Mouse (Mus musculus) mesoderm, embryonic 11.5 days (tissue): Measurements from ENCODE around the gene Hist2h2bb.
"Not testable (repeated sequence)": the region's sequence is repeated elsewhere in the genome, so short reads cannot be mapped to it uniquely, and the experiment has no call there.

Experiments
- DNase-seq: peaks from one replicate; pipeline ENCODE4 v3.0.0-alpha.2; 2012; ENCODE audit warnings: low read depth, low spot score

The Hist2h2bb gene

DNA sequence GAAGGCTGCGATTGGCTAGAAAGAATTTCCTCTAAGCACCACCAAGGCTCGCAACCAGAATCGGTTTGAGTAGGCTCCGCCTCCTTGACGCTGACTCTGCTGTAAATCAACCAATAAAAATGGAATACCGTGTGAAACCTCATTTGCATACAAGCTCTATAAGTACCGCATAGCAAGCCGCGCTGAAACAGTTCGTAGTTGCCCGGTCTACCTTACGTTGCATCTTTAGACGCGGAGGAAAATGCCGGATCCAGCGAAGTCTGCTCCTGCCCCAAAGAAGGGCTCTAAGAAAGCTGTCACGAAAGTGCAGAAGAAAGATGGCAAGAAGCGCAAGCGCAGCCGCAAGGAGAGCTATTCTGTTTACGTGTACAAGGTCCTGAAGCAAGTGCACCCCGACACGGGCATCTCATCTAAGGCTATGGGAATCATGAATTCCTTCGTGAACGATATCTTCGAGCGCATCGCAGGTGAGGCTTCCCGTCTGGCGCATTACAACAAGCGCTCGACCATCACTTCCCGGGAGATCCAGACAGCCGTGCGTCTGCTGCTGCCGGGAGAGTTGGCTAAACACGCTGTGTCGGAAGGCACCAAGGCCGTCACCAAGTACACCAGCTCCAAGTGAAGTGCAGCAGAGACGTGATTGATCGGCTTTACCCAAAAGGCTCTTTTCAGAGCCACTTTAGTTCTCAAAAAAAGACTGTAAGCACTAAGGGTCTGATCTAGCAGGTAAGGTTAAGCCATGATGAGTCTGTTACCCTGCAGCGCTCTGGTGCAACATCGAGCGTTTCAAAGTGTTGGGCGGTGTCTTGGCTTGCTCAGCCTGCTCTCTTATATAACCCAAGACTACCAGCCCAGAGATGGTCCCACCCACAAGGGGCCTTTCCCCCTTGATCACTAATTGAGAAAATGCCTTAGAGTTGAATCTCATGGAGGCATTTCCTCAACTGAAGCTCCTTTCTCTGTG is at the start of gene Hist2h2bb:
Gene Hist2h2bb (plus strand): TSS at position 242 of the 964 bp plus-strand sequence.
- peak; percentile 97 for DNase-seq

- peak; percentile 62 for DNase-seq
Measured at GRCm38 (mm10) chr3:96220131-96220764, 49.3 kb upstream of the Hist2h2bb start.

DNA sequence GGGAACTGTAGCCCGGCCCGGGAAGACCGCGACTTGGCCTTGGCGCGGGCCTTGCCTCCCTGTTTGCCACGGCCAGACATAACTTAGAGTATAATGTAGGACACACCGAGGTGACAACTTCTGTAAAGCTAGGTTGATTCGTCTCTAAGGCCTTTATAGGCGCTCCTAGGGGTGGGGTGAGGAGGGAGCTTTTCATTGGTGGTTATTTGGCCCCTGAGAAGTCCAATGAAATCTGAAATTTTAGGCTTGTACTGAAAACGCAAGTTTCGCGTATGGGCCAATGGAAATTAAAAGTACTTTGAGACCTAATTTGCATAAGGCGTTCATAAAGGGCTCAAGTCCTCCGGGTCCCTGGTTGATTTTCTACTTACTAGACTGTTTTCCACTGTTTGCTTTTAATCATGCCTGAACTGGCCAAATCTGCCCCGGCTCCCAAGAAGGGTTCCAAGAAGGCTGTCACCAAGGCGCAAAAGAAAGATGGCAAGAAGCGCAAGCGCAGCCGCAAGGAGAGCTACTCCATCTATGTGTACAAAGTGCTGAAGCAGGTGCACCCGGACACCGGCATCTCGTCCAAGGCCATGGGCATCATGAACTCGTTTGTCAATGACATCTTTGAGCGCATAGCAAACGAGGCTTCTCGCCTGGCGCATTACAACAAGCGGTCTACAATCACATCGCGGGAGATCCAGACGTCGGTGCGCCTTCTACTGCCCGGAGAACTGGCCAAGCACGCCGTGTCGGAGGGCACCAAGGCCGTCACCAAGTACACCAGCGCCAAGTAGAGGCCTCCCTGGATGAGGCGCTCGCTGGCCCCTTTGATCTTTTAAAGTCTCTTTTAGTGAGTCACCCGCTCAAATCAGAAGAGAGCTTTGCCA is 48.5 kb upstream of the Hist2h2bb start, which contains the start of the genes Hist2h2ac and Hist2h2be:
Gene Hist2h2ac (minus strand): TSS at position 116 of the 875 bp plus-strand sequence.
Gene Hist2h2be (plus strand): TSS at position 355 of the 875 bp plus-strand sequence.
- DNase-seq: peak; percentile 89

- no peak for DNase-seq
Measured at GRCm38 (mm10) chr3:96221640-96222038, 47.9 kb upstream of the Hist2h2bb start.

- no peak for DNase-seq
Measured at GRCm38 (mm10) chr3:96222774-96223173, 46.8 kb upstream of the Hist2h2bb start.

GRCm38 (mm10) chr3:96225421-96225820 is 44.1 kb upstream of the Hist2h2bb start:
- DNase-seq: no peak

DNA sequence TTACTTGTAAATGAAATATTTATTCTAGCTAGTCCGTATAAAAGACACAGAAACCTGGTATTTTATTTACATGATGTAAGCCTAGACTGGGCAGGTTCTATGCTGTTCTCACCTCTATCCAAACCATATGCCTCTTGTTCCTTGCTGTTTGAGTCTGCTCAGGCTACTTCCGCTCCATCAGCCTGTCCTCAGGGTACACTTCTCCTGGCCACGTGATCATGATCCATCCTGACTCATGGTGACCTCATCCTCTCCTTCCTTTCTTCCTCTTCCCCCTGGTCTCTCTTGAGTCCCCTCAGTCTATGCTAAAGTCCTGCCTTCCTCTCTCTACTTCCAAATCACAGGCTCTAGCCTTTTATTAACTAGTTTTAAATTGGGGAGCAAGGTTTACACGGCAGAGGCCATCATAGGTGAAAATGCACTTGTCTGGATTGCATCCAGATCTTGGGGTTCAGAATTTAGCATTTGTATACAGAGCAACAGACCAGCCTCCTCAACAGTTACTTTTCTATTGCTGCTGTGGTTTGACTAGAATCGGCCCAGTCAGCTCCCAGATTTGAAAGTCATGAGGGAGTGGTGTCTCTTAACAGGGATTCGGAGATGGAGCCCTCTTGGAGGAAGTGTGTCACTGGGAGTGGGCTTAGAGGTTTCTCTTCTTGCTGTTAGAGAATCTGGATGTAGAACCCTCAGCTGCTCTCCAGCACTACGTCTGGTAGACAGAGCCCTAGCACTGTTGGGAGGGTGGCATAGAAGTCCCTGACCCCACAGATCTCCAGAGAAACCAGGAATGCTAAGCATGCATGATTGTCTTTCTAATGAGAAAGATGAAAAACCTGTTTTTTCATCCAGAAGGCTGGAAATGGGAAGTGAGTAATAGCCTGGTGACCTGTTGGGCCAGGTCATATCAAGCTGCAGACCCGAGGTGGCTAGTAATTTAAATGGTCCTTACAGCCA is 42.6 kb upstream of the Hist2h2bb start:
- DNase-seq: no peak

- no peak for DNase-seq
Measured at GRCm38 (mm10) chr3:96228828-96229227, 40.7 kb upstream of the Hist2h2bb start.

DNA sequence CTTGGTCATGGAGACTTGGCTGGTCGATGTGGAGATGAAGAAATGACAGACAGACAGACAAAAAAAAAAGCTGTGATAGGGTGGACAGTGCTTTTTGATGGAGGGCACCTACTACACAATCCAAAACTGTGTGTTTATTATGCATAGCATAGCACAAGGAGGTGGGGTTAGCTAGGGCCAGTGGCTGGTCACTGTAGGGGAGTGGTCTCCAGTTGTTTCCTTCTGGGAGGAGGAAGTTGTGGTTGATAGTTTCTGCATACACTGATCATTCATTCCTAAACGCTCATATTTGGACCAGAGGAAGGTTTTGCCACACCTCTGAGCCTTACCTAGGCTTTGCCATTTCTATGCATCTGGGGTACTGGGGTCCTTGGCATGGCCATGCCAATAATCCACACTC is 39.1 kb upstream of the Hist2h2bb start:
- DNase-seq: no peak

DNA sequence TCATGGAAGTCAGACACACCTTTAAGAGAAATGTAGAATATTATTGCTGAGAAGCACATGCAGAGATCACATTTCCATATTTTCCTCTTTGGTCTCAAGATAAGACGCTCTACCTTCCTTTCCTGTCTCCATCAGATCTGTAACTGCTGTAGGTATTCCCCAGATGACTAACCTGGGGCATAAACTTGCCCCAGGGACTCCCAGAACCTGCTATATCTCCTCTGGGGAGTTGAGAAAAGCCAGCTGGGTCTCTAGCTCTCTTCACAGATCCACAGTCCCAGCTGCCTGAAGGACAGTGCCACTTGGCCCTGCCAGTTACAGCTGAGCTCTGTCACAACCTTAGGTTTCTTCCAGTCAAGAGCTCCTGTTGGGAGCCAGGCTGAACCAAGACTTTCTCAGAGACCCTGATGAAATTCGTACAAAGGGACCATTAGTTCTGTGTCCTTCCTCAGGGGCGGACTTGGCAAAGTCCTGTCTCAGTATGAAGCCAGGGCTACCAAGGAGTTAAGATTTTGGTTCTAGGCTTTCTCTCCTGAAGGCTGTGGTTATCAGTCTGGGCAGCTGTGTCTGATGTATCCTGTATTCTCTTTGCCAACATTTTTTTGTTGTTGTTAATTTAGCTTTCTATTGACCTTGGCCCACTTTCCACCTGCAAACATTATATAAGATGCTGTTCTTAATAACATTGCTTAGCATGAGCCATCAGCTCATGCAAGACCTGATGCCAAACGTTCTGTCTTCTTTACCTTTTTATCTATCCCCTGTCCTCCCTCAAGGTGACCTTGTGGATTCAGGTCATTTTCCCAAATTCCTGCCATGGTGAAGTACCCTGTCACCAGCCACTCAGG is 38.4 kb upstream of the Hist2h2bb start:
- no peak for DNase-seq

- no peak for DNase-seq
Measured at GRCm38 (mm10) chr3:96231758-96232120, 37.8 kb upstream of the Hist2h2bb start.

- DNase-seq: no peak
Measured at GRCm38 (mm10) chr3:96234914-96235313, 34.6 kb upstream of the Hist2h2bb start.

DNA sequence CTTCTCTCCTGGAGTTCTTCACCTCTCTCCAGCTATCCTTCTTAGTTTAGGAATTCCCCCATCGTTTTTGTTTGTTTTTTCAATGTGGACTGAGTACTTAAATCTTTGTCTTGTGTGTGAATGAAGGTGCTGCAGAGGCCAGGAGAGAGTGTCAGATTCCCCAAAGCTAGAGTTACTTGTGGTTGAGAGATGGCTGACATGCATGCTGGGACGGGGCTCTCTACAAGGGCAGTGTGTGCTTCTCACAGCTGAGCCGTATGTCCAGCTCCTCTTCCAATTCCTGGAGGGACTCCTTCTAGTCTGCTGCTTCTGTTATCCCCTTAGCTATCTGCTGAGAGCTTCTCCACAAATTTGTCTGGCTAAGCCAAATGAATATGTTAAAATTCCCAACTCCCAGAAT is 33.7 kb upstream of the Hist2h2bb start:
- DNase-seq: no peak

- DNase-seq: no peak
Measured at GRCm38 (mm10) chr3:96236834-96237334, 32.7 kb upstream of the Hist2h2bb start.

DNA sequence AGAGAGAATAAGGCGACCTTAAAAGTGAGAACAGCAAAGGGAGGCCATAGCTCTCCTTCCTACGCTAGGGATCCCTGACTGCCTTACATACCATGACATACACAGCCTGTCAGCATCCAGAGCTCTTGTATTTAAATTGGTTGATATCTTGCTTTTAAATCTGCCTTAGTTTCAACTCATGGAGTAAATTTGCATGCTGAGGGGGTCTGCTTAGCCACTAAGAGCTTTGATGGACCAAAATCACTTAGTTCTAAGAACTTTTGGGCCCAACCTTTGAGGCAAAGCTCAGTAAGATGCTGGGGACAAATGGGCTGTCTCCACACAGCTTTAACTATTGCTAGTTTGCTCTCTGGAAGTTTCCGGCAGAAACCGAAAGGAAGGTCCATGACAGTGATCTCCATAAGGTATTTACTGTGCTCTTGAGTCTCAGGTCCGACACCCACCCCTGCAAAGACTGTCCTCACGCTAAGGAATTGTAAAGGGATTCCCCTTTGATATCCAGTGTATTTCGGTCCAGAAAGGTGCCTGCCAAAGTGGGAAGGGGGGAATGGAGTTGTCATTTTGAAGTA is 32.1 kb upstream of the Hist2h2bb start:
- DNase-seq: no peak

DNA sequence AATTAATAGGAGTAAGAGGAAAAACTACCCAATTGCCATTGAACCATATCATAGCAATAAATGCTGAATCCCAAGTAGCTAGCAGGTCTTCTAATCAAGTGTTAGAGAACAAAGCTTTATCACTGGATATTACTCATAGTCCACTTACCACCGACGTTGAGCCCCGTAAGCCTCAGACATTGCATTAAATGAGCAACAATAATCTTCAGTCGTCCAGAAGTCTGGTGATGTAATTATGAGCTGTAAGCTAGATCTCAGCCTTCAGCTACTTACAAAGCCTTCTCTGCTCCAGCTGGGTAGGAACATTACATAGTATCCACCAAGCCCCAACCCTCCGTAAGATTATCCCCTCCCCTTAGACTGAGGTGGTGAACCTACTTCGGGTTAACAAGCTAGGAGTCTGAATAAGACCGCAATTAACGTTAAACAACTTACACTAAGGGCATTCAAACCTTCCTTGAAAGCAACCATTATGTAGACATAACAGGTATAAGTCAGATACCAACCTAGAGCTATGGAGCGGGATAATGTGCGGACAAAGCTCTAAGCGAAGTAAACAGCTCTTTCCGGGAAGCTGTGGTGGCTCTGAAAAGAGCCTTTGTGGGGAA is 31.5 kb upstream of the Hist2h2bb start:
- no peak for DNase-seq

DNA sequence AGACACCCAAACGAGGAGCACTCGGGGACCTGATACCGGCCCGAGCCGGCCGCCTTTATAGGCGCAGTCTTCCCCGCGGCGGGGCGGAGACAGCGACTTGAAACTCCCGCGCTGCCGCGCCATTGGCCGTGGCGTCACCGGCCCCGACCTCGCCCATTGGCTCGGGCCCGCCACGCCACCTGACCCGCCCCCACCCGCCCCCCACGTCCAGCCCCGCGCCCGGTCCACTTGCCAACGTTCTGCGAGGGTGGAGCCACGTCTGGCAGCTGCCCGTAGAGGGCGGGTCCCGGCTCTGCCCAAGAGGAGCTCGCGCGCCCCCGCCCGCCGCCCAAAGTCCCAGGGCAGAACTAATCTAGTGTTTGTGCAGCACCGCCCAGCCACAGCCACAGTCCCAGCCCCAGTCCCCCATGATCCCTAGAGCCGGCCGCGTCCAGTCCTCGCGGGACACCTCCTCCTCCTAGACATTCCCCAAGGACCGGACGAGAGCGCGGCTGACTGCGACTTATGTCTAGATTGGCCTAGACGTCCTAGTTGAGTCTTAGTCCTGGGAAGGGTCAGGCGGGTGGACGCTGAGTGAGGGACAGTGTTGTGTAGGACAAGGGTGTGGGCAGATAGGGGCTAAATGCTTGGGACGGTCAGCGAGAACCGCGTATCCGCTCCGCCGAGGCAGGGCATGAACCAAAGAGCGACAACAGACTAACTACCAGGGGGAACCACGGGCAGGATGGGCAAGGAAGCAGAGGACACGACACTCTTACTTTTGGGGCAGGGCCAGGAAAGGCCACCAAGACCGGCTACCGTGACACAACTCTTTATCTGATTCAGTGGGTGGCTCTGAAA is 30.4 kb upstream of the Hist2h2bb start, which contains the start of gene Hist2h3c2:
Gene Hist2h3c2 (minus strand): TSS at position 174 of the 840 bp plus-strand sequence.
- not testable (repeated sequence) for DNase-seq
